ENCODE assay signal across 13 mouse cellular contexts in genomic region chr19:53437991-53438390, GRCm38 (mm10). TPM values are rescaled to one million over a fixed set of nuclear protein-coding genes. Genes with fewer than 3 reads are reported as not detected.
DNase-seq lines count a peak whose midpoint lies in the region; ATAC-seq and TF ChIP-seq lines count a peak whose summit lies in the region.
"Had no signal": no experiment of that assay in that cellular context is flagged by ENCODE, and none has a peak within 500 bp of the region (broad histone marks: within the 10 kb centered on the region; RNA-seq: fewer than 3 reads in every experiment).

No protein-coding gene starts in this region.

- peaks cover 16% of the 10 kb centered on the region for H3K4me1 ChIP-seq in heart, postnatal 0 days (ENCODE audit: control insufficient read depth, insufficient read depth)
- peaks cover 67% of the 10 kb centered on the region for H3K4me1 ChIP-seq in thymus, adult 2 months (replicated peaks; ENCODE audit: control insufficient read depth, insufficient read depth, low read length)
- H3K4me1 ChIP-seq in intestine, embryonic 15.5 days (replicated peaks) = peaks cover 20% of the 10 kb centered on the region

- 84% methylated on average over 8 of the region's 8 CpGs for WGBS in heart, postnatal 0 days
- WGBS in thymus, adult 2 months = 92% methylated on average over 8 of the region's 8 CpGs
- 71% methylated on average over 8 of the region's 8 CpGs for WGBS in intestine, embryonic 15.5 days

- H3K4me2 ChIP-seq in heart, postnatal 0 days (ENCODE audit: low read depth, low read length) = no peak overlapping the region
- no peak overlapping the region for H3K4me2 ChIP-seq in intestine, embryonic 15.5 days (replicated peaks)
- H3K4me2 ChIP-seq: hindbrain, embryonic 14.5 days; limb, embryonic 12.5 days; neural tube, embryonic 13.5 days had no signal

- H3K27ac ChIP-seq in heart, postnatal 0 days (ENCODE audit: low read depth) = peak overlapping the region; percentile 13; the same call in 1 of the 2 replicates
- no peak overlapping the region for H3K27ac ChIP-seq in thymus, adult 2 months (ENCODE audit: control insufficient read depth, insufficient read depth, low read length)
- H3K27ac ChIP-seq in intestine, embryonic 15.5 days = peak overlapping the region; percentile 60
- H3K27ac ChIP-seq: hindbrain, embryonic 14.5 days; limb, embryonic 12.5 days; neural tube, embryonic 13.5 days had no signal

- no peak for TF ChIP-seq CTCF in heart, postnatal 0 days (IDR thresholded peaks at IDR 0.05; ENCODE audit: low read depth)
- TF ChIP-seq CTCF in thymus, adult 2 months (IDR thresholded peaks at IDR 0.05; ENCODE audit: borderline replicate concordance, control insufficient read depth, extremely low read depth, insufficient read depth, low read length, poor library complexity) = no peak

- H3K27me3 ChIP-seq in heart, postnatal 0 days (ENCODE audit: control insufficient read depth, insufficient read depth, low read length) = no peaks in the 10 kb centered on the region
- no peaks in the 10 kb centered on the region for H3K27me3 ChIP-seq in thymus, adult 2 months (ENCODE audit: control insufficient read depth, insufficient read depth, low read length)
- no peaks in the 10 kb centered on the region for H3K27me3 ChIP-seq in intestine, embryonic 15.5 days (replicated peaks)
- H3K27me3 ChIP-seq: neural tube, embryonic 13.5 days had no signal

- H3K9ac ChIP-seq in heart, postnatal 0 days (replicated peaks; ENCODE audit: low read depth, low read length) = no peak overlapping the region
- H3K9ac ChIP-seq in intestine, embryonic 15.5 days = no peak overlapping the region
- H3K9ac ChIP-seq: hindbrain, embryonic 14.5 days; limb, embryonic 12.5 days; neural tube, embryonic 13.5 days had no signal

- no peaks in the 10 kb centered on the region for H3K36me3 ChIP-seq in heart, postnatal 0 days (replicated peaks; ENCODE audit: control insufficient read depth, insufficient read depth, low read length)
- H3K36me3 ChIP-seq in thymus, adult 2 months (ENCODE audit: control insufficient read depth, insufficient read depth, low read length) = no peaks in the 10 kb centered on the region
- no peaks in the 10 kb centered on the region for H3K36me3 ChIP-seq in intestine, embryonic 15.5 days
- H3K36me3 ChIP-seq: limb, embryonic 12.5 days; neural tube, embryonic 13.5 days had no signal

- no peak for TF ChIP-seq POLR2A in thymus, adult 2 months (IDR thresholded peaks at IDR 0.05; ENCODE audit: control insufficient read depth, extremely low read depth, insufficient read depth, low read length, poor library complexity)

- DNase-seq in heart, postnatal 0 days (ENCODE audit: low spot score) = no peak
- no peak for DNase-seq in heart, postnatal 10 days
- peak; percentile 50 for DNase-seq in thymus, postnatal 14 days
- DNase-seq in thymus, adult 2 months = no peak
- no peak for DNase-seq in urinary bladder, postnatal 25 days (ENCODE audit: low spot score)
- DNase-seq: gastrocnemius, postnatal 36 days; spleen, adult 18-20 months had no signal

- no peak for ATAC-seq in heart, postnatal 0 days (ENCODE audit: insufficient read depth, low read depth)
- no peak for ATAC-seq in intestine, embryonic 15.5 days
- ATAC-seq in erythroid progenitor cell, adult 5-6 weeks (replicated peaks; ENCODE audit: low FRiP score, poor library complexity, severe bottlenecking) = no peak
- ATAC-seq: CD4-positive, CD25-positive, alpha-beta regulatory T cell, adult 4 months had no signal

- no peak overlapping the region for H3K4me3 ChIP-seq in heart, postnatal 0 days (ENCODE audit: low read depth, low read length)
- no peak overlapping the region for H3K4me3 ChIP-seq in thymus, adult 2 months (ENCODE audit: control insufficient read depth, insufficient read depth, low read length)
- no peak overlapping the region for H3K4me3 ChIP-seq in intestine, embryonic 15.5 days (replicated peaks)
- H3K4me3 ChIP-seq: limb, embryonic 12.5 days; neural tube, embryonic 13.5 days had no signal

- H3K9me3 ChIP-seq in heart, postnatal 0 days (replicated peaks; ENCODE audit: control insufficient read depth, low read length) = no peaks in the 10 kb centered on the region
- H3K9me3 ChIP-seq in intestine, embryonic 15.5 days = no peaks in the 10 kb centered on the region
- H3K9me3 ChIP-seq: limb, embryonic 12.5 days; neural tube, embryonic 13.5 days had no signal

- intact Hi-C loops in heart, postnatal 10 days (cut with DNase I) = no loop called here

- no peak for TF ChIP-seq EP300 in heart, postnatal 0 days (IDR thresholded peaks at IDR 0.05; ENCODE audit: low read depth)

RNA-seq across cellular contexts. Expression of gene Smndc1, which starts 47.6 kb away (rescaled TPM):
- 6.8 and 9.0 TPM in 2 replicates for total RNA-seq in heart, postnatal 0 days (2014; rRNA removed; ENCODE audit: low replicate concordance)
- polyA plus RNA-seq in heart, postnatal 0 days (2015; fragmentation: Nextera tagmentation; extraction: Ambion mirVana) = 25.0 and 32.0 TPM in 2 replicates
- total RNA-seq in heart, postnatal 10 days (2021) = 10 to 100 TPM; 37.3 to 39.5 TPM
- 6.7 and 6.8 TPM in 2 replicates for polyA plus RNA-seq in thymus, adult 2 months (2012; rRNA removed)
- 42.0 and 42.7 TPM in 2 replicates for polyA plus RNA-seq in intestine, embryonic 15.5 days (2015; fragmentation: Nextera tagmentation; extraction: Ambion mirVana)
- total RNA-seq in erythroid progenitor cell, adult 5-6 weeks (2015; ENCODE audit: low replicate concordance) = 43.6 and 54.9 TPM in 2 replicates
- total RNA-seq in erythroid progenitor cell, adult 5-6 weeks (2017; ENCODE audit: low replicate concordance) = 31.5 and 32.0 TPM in 2 replicates
